Mouse (Mus musculus): Measurements from ENCODE around the gene Pin1. TPM values are rescaled to one million over a fixed set of nuclear protein-coding genes. Genes with fewer than 3 reads are reported as not detected.
A peak's percentile ranks its signal among the peaks of the same experiment; 100 is the strongest.
"Not testable (repeated sequence)": the region's sequence is repeated elsewhere in the genome, so short reads cannot be mapped to it uniquely, and the experiment has no call there.

Gene Pin1
- total RNA-seq, 2 experiments from 2014 or later: 33.9 to 34.8 TPM

DNA sequence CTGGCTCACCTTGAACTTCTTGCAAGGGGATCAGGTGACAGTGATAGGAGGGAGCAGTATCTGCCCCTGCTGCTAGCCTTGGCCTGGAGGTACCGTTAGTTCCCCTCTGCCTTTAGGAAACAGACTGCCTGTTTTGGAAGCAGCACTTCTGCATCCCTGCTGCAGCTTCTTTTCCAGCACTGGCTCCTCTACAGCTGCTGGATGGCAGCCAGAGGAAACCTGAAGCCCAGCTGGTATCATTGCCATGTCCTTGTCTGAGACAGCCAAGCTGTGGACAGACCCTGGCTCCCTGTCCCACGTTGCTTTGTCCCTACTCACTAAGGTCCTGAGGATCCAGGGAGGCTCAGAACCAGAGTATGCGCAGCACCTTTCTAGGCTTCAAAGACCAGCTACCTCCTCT lies 5.7 kb downstream of the Pin1 start:
- DNase-seq (ENCODE audit: low spot score in 2 of 2): no peak

DNA sequence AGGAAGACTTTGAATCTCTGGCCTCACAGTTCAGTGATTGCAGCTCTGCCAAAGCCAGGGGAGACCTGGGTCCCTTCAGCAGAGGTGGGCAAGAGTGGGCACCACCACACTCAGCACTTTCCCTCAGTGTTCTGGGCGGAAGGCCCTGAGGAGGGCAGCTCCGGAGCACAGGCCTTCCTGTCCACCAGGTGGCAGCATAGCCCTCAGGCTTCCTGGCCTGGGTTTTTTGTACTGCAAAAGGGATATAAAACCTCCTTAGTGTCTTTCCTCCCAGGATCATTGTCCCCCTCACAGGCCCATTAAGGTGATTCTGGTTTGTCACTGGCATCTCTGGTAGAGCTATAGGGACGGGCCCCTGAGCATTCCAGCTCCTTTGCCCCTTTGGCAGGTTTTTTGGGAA lies 10.4 kb downstream of the Pin1 start:
- peak; percentile 67 to 84 for DNase-seq (ENCODE audit: low spot score in 2 of 2)

GRCm38 (mm10) chr9:20662874-20663273 lies 11.0 kb downstream of the Pin1 start:
- no peak for DNase-seq (ENCODE audit: low spot score in 2 of 2)

DNA sequence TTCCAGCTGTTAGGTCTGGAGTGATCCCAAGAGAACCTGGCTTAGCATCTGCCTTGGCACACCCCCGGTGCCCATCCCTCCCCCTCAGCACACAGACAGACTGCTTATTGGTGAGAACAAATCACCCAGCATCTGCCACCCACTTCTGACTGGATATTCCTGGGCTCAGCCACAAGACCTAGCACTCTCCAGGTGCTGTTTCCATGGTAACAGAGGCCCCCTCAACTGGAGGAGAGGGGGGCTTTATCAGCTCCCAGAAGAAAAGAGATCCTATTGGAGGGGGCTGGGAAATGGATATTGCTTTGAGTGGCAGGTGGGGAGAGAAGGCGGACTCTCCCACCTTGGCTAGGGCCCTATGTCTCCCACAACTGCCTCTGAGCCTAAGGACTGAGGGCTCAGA lies 12.1 kb downstream of the Pin1 start:
- DNase-seq (ENCODE audit: low spot score in 2 of 2): peak; percentile 58 to 70

- peak; percentile 50 to 79 for DNase-seq (ENCODE audit: low spot score in 2 of 2)
These were observed 12.5 kb downstream of the Pin1 start for GRCm38 (mm10) chr9:20664366-20664765.

DNA sequence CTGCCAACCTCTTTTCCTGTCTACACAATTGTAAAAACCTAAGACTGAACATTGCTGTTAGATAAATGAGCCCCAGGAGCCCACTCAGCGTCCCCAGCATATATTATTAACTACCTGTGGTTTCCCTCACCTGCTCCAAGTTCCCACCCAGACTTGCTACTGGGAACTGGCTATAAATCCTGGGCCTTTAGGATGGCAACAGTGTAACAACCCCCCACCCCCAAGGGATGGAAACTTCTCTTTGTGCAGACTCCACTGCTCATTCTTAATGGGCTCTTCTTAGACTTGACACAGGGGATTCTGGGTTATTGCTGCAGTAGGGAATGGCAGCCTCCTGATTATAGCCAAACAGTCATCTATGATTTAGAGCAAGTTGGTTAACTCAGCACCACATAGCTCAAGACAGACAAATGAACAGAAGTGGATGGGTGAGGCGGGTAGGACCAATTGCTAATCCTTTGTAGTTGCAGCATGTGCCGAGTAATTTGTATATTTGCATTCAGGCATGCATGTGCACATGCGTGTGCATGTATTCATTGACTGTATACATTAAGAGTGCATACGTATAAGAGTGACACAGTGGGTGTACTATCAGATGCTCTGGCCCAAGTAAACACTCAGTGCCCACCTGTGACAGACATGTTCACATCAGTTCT lies 13.2 kb downstream of the Pin1 start:
- no peak for DNase-seq (ENCODE audit: low spot score in 2 of 2)

DNA sequence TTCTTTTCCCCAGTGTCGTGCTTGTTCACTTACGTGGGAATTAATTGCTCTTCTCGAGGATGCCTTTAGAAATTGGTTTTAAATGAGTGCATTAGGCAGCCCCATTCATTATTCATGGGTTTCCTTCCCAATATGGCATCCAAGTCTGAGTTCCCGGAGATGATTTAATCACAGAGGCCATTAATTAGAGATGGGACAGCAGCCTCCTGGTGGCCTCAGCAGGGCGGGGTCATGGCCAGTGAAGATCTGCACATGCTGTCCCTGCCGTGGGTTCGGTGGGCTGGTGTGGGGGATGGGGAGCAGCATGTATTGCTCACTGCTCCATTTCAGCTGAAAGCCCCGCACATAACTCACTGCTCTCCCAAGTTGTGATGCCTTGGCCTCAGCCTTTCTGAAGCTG lies 14.0 kb downstream of the Pin1 start:
- no peak for DNase-seq (ENCODE audit: low spot score in 2 of 2)

DNA sequence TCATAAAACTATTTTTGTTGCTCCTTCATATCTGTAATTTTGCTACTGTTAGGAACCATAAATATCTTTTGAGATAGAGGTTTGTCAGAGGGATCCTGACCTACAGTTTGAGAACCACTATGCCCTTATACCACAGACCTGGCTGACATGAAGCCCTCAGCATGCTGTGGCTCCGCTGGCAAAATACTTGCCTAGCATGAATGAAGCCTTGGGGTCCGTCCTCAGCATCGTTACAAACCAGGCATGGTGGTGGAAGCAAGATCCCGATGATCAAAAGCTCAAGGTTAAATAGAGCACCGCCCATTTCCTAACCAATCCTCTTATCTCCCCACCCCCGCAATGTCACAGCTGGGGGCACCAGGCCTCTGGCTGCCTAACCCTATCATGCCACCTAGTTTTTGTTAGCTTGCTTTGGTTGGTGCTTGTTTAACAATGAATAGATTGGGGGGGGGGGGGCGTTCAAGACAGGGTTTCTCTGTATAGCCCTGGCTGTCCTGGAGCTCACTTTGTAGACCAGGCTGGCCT lies 14.7 kb downstream of the Pin1 start:
- no peak for DNase-seq (ENCODE audit: low spot score in 2 of 2)

DNA sequence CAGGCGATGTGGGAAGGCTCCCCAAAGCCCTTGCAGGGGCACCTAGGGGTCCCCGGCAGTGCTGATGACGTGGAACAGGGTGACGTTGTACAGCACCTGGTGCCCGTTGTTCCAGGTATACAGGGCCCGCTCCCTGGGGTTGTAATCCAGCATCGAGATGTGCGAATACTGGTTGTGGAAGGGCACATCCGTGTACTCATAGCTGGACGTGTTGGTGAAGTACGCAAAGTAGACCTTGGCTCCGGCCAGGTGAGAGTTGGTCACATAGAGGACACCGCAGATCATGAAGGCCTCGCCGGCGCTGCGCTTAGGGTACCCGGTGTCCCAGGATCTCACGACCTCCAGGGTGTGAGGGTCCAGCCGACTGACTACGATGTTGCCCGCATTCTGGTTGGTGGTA lies 16.2 kb downstream of the Pin1 start:
- DNase-seq (ENCODE audit: low spot score in 2 of 2): no peak

DNA sequence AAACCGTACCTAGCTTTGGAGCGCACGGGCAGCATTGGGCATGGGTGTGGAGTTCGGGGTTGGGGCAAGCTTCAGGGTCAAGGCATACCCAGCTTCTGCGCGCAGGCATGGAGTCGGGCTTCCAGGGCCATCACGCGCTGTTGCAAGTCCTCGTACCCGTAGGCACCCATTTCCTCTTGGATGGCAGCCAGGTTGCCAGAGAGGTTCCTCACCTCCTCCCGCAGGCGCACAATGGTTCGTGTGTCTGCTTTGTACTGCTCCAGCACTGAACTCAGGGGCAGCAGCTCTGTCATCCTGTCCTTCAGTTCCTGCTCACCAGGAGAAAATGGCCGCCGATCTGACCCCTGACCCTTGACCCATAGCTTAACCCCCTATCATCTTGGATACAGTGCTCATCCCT lies 20.2 kb downstream of the Pin1 start:
- DNase-seq (ENCODE audit: low spot score in 2 of 2): no peak

GRCm38 (mm10) chr9:20677892-20678291 lies 26.0 kb downstream of the Pin1 start:
- DNase-seq (ENCODE audit: low spot score in 2 of 2): no peak

GRCm38 (mm10) chr9:20680378-20680958 lies 28.6 kb downstream of the Pin1 start:
- no peak for DNase-seq (ENCODE audit: low spot score in 2 of 2)

GRCm38 (mm10) chr9:20681546-20682388 lies 29.9 kb downstream of the Pin1 start:
- DNase-seq (ENCODE audit: low spot score in 2 of 2): no peak

DNA sequence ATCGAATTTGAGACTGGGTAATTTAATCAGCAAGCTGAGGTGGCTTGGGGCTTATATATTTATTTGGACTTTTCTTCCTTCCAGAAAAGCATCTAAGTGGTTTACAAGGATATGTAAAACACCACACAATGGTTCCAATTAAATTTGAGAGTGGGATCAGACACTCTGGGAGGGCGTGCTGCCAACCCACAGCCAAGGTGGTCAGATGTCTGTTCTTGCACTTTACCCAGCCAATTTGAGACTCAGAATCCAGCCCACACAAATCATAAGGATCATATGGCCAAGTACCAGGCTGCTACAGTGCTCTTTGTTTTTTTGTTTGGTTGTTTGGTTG lies 30.5 kb downstream of the Pin1 start:
- no peak for DNase-seq (ENCODE audit: low spot score in 2 of 2)

DNA sequence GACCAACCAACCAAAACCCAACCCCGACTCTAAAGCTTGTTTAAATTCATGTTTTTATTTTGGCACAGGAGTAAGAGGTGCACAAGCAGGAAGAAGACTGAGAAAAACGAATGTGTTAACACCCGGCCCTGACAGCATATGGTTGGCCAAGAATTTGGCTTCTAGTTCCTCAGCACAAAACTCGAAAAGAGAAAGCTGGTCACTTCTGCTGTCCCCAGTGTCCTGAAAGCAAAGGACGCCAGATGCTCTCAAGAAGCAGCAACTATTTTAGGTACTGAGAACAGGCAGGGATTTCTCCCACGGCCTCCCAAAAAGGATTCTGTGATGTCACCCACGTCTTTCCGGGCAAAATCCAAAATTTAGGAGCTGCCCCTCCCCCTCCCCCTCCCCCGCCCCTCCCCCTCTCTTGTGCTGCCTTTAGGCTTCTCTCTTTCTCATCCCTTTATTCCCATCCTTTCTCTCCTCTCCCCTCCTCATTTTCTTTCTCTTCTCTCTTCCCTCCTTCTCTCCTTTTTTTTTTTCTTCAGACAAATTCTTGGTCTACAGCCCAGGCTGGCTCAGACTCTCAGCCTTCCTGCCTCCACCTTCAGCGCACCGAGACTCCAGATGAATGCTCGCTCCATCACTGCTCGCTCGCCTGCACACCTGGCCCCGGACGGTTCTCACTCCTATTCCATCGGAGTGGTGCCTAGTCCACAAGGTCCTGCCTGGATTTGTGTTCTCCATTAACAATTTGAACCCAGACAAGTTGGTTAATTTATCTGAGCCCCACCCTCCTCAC lies 33.4 kb downstream of the Pin1 start:
- DNase-seq (ENCODE audit: low spot score in 2 of 2): peak; percentile 30 to 43

DNA sequence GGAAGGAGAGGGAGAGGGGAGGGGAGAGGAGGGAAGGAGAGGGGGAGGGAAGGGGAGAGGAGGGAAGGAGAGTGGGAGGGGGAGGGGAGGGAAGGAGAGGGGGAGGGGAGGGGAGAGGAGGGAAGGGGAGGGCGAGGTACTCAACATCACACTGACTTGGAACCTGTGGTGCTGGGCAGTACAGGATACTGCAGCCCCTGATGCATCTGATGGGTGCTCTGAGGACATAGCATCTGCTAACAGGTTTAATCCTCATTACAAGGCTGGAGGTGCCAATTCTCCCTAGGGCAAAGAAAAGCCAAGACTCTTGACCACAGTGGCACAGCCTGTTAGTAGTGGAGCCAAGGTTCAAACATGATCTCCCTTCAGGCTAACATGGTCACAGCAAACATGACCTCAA lies 37.5 kb downstream of the Pin1 start:
- no peak for DNase-seq (ENCODE audit: low spot score in 2 of 2)

DNA sequence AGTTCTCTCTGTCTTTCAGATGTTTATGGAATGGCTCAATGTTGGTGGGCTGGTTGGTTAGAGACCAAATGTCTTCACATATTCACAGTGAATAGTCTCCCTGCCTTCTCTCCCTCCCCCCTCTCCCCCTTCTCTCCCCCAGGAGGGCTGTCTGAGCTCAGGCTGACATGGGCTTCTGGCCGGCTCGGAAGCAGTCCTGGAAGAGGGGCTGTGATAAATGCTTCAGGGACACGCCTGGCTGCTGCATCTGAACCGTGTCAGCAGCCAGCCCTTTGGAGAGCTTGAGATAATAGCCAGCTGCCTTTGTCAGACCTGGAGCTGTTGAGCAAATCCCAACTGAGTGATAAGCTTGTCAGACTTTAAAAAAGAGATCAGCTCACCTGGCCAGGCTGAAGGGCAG lies 38.0 kb downstream of the Pin1 start:
- no peak for DNase-seq (ENCODE audit: low spot score in 2 of 2)

DNA sequence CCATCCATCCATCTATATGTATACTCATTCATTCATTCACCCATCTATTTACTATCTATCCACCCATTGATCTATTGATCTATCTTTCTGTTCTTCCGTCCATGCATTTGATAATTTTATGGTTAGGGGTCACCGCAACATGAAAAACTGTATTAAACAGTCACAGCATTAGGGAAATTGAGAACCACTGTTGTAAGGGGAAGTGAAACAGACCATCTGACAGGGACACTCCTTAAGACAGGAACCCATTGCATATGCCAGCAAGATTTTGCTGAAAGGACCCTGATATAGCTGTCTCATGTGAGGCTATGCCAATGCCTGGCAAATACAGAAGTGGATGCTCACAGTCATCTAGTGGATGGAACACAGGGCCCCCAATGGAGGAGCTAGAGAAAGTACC lies 38.6 kb downstream of the Pin1 start:
- not testable (repeated sequence) for DNase-seq (ENCODE audit: low spot score in 2 of 2)

DNA sequence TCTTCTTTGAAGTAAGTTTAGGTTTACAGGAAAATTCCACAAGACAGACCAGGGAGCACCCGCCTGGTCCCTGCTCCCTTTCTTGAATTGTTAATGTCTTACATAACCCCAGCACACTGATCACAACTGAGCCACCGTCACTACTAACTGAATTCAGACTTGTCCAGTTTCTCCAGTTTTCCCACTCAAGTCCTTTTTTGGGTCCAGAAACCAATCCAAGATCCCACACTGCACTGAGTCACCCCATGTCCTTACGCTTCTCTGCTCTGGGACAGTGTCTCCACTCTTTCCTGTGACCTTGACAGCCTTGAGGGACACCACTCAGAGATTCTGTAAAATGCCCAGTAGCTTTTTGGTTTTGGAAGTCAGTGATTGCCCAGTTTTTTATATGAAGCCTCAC lies 41.0 kb downstream of the Pin1 start:
- DNase-seq (ENCODE audit: low spot score in 2 of 2): no peak

DNA sequence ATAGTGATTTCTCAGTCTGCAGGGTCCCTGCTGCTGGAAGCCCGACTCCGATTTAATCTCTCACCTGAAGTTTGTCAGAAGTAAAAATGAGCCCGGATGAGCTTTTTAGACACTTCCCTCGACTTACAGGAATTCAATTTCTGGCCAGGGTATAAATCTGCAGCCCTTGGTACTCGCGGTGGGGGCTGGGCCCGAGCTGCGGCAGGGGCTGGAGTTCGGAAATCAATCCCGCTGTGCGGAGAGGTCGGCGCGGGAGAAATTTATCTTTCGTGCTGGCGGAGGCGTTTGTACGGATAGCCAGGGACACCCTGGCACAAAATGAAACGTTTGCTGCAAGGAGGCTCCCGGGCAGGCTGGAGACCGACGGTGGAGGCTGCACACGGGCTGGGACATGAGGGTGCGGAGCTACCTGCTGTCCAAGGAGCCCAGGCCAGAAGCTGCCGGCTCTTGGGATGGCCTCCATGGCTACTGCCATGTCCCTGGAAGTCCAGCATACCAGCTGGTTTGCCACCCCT lies 42.9 kb downstream of the Pin1 start:
- DNase-seq (ENCODE audit: low spot score in 2 of 2): no peak

DNA sequence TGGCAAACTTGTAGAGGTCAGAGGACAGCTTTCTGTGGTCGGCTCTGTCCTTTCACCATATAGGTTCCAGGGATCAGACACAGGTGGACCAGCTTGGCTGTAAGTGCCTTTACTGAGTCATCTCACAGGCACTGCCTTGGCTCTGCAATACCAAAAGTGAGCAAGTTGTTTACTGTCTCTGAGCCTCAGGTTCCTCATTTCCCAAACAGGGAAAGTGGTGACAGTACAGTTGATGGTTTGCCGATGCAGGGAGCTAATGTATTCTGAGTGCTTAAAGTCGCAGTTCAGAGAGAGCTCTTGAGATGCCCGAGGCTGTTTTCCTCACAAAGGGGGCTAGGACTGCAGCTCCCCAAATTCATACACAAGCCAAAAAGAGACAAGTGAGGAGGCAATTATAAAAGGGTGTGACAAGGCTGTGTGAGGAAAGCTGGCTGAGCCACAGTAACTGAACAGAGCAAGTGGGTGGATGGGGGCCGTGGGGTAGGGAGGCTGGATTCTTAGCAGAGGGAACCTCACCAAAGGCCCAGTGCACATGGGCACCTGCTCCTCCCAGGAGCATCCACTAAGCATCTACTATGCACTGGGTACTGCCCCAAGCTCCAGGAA lies 44.3 kb downstream of the Pin1 start:
- no peak for DNase-seq (ENCODE audit: low spot score in 2 of 2)

Data from layer of hippocampus, adult 18-20 months (tissue).